Mouse (Mus musculus) B cell, adult 2 months (primary cell): ENCODE measurements around the gene Mt1.

Experiments used
- DNase-seq, 2 experiments: peaks; one replicate each; pipeline ENCODE4 v3.0.0; 2022

The Mt1 gene

DNA sequence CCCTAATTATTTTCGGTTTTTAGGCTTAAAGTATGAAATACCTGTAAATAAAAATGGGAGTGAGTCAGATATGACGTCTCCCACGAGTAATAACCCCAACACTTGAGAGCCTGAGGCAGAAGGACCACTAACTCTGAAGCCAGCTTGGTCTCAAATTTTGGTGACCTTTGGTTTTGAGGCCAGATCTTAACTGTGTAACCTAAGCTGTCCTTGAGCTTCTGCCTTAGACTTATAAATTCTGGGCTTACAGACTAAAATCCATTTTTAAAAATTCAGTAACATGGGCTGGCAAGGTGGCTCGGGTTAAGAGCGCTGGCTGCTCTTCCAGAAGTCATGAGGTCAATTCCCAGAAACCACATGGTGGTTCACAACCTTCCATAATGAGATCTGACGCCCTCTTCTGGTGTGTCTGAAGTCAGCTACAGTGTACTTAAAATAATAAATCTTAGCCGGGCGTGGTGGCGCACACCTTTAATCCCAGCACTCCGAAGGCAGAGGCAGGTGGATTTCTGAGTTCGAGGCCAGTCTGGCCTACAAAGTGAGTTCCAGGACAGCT, 5.0 kb upstream of the Mt1 start:
- no peak for DNase-seq

DNA sequence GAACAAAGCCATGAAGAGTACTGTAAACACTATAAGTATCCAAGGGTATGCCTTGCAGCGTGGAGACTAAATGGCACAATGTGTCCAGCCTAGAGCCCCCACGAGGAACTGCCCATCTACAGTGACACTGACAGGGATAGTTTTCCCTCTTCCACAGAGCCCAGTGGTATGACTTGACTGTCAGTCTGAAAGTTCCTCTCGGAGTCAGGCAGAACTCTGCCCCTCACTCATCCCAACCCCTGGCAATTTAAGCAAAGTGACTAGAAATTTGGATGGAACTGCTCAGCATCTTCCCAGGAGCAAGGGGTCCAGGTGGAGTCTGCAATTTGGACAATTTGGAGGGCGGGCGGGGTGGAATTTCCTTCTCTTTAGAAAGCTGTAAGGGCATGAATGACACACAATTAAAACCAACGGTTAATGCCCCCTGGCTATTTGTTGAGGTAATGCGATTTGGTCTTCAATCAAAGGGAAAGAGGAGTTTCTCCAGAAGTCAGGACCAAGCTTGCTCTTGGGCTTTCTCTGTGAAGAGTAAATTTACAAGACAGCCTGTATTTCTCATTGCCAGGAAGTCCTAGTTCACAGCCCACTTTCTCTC, 4.2 kb upstream of the Mt1 start:
- no peak for DNase-seq

DNA sequence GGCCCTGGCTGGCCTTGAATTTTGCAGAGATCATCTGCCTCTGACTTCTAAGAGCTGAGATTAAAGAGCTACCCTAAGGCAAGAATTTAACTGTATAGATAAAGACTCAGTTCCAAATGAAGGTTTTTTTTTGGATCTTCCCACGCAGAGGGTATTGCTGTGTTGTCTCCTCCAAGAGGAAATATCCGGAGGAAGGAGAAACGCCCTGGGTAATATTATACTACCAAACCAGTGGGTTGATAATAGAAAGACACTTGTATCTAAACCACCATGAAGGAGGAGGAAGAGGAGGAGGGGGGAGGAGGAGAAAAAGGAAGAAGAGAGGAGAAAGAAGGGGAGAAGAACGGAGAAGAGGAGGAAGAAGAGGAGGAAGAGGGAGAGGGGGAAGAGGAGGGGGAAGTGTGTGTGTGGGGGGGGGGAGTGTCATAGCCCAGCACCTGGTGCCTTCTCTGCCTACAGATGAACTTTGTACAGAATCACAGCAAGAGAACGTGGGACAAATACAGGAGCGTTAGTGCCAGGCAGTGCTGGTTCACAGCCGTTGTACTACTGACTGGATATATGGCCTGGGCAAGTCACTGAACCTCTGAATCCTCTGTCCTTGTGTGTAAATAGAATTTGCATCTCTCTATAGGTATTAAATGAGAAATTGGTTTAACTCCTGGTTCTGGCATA, 1.0 kb upstream of the Mt1 start:
- DNase-seq, result no peak

DNA sequence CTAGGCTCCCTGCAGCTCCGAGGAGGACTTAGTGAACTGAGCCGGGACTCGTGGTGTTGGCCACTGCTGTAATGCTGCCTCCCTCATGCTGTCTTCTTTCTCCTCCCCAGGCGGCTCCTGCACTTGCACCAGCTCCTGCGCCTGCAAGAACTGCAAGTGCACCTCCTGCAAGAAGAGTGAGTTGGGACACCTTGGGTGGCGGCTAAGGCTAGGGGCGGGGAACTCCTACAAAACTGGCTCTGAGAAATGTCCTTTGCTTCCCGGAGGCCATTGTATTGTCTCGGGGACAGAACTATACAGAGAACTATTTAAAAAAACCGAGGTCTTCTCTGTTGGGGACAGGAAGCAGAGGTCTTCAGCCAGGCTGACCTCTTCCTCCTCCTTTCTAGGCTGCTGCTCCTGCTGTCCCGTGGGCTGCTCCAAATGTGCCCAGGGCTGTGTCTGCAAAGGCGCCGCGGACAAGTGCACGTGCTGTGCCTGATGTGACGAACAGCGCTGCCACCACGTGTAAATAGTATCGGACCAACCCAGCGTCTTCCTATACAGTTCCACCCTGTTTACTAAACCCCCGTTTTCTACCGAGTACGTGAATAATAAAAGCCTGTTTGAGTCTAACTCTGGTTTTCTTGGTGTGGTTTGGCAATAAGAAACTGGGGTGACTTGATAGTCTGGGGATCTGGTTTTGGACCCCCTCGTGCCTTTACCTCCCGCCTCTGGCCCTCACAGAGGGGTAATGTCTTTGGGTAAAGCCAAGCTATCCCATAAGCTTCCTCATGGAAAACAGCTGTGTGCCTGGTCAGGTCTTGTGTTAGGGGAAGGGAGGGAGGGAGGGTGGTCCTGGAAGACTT, 1.1 kb downstream of the Mt1 start:
- DNase-seq, result peak in 1 of 2 experiments; percentile 13

DNA sequence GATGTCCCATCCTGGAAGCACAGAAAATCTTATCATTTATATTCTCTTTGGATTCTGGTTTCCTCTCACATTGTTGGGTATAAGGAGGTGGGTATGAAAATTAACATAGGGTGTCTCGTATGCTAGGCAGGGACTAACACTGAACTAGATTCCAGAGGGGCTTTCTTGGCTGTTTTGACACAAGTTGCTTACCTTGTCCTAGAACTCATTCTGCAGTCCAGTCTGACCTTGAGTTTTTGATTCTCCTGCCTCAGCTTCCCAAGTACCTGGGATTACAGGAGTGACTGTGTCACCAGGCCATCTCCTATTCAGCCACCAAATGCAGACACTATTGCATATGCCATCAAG, 1.7 kb downstream of the Mt1 start:
- no peak for DNase-seq

DNA sequence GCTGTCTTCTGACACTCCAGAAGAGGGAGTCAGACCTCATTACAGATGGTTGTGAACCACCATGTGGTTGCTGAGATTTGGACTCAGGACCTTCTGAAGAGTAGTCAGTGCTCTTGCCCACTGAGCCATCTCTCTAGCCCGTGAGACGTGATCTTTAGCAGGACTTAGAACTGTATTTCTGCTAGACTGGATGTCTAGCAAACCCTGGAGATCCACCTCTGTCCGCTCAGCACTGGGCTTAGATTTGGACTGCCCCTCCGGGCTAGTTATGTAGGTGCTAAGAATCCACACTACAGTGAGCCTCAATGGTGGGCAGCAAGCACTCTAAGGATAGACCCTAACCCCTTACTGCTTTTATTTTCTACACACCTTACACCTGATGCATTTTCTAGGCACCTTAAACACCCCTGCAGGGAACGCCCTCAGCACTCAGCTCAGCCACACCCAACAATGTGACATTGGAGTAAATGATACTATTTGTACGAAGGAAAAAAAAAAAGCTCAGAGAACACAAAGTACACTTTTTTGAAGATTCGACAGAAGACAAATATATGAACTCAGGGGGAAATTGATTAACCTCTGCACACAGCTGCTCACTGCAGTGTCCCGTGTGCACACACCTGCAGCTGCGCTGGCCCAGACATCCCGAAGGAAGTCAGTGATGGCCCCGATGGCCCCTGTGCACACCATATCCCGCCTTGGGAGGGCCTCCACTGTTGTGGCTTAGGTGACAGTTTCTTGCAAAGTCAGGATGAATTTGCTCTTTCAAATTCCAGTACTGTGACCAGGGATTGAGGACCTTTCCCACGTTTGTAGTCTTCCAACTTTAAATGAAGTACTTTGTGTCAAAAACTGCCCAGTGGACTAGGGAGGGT, 3.4 kb downstream of the Mt1 start:
- no peak for DNase-seq

DNA sequence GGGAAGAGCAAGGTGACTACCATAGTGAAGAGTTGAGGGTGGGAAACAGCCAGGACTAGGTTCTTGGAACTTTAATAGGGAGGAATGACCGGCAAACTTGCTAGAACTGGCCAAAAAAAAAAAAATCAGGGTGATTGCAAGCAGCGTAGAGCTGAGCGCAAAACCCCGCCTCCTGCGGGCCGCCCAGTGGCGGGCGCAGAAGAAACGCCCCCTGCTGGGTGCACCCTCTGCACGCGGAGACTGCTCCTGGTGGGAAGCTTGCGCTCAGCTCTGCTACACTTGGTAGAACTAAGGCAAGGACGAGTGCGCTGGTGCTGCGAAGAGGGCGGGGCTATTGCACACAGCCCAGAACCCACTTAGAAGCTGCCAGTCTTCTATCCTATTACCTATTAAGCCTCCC, 4.2 kb downstream of the Mt1 start:
- peak; percentile 77 for DNase-seq

DNA sequence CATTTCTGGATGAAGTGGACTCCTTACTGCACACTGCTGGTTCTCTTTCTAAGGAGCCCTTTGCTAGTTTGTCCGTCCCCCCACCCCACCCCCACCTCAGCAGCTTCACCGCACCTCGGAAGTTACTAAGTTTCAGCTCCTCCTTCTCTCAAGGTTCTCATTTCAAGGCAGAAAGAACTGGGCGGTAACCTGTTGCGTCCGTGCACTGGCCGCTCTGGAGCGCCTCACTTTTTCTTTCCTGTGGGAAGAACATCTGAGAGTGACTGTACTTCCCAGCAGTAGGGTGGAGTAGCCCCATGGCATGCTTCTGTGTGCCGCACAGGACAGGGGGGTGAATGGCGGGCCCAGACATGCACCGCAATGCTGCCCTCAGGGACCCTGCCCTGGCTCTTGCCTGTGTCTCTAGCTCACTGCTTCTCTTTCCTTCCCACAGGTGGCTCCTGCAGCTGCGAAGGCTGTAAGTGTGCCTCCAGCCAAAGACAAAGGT, 5.5 kb downstream of the Mt1 start:
- DNase-seq, result no peak

DNA sequence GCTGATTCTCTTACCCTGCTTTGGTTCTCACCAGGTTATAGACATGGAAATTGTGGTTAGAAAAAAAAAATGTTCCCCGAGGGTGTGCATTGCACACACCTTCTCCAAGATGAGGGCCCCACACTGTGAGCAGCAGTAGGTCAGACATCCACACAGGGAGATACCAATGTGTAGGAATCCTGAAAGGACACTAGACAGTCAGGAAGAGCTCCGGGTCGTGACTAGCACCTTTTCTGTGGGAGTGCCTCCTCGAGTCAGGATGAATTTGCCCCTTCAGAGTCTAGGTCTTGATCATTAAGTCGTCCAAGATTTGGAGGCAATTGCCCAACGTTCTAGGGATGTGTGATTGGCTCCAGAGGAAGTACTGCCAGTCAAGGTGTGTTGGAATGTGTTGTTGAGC, 6.9 kb downstream of the Mt1 start:
- no peak for DNase-seq

DNA sequence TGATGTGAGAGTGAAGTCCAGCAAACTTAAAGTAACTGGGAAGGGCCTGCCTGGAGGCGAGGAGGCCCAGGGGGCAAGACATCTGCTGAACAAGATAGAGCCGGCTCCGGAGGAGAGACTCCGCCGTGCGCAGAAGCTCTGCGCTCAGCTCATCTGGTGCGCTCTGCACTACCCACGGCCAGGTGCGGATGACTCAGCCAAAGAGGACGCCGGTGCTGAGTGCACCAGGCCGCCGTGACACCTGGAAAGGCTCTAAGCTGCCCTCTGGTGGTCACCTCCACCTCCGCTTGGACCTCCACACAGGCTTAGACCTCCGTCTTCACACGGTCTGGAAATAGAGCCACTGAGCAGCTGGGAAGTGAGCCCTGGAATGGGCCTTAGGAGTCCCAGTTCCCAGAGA, 7.7 kb downstream of the Mt1 start:
- DNase-seq, result peak; percentile 80 to 81

DNA sequence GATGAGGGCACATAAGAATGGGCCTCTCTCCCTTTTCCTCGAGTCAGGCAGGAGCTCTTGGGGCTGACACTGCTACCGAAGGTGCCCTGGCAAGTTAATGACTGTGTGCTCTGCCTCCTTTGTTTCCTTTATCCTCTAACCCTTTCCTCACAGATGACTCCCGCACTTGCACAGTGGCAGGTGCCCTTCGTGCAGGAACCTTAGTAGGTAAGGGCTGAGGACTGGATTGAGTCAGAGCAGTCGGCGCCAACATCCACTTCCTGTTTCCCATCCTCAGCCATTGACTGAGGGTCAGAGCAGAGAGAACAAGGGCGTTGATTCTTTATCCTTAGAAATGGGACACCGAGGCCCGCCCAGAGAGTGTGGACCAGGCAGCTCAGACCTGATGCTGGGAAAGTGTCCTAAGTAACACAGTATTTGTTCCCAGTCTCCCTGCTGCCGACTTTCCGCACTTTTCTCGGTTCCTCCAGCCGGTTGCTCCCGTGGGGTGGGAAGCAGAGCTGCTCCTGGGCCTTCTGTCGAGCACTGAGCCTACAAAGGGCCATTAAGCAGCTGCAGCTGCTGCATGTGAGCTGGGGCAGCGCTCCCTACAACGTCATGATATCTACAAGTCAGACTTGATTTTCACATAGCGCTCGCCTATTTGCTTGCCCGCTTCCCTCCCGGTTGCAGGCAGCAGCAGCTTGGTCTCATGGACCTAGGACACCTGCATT, 8.6 kb downstream of the Mt1 start:
- DNase-seq, result peak in 1 of 2 experiments; percentile 15

DNA sequence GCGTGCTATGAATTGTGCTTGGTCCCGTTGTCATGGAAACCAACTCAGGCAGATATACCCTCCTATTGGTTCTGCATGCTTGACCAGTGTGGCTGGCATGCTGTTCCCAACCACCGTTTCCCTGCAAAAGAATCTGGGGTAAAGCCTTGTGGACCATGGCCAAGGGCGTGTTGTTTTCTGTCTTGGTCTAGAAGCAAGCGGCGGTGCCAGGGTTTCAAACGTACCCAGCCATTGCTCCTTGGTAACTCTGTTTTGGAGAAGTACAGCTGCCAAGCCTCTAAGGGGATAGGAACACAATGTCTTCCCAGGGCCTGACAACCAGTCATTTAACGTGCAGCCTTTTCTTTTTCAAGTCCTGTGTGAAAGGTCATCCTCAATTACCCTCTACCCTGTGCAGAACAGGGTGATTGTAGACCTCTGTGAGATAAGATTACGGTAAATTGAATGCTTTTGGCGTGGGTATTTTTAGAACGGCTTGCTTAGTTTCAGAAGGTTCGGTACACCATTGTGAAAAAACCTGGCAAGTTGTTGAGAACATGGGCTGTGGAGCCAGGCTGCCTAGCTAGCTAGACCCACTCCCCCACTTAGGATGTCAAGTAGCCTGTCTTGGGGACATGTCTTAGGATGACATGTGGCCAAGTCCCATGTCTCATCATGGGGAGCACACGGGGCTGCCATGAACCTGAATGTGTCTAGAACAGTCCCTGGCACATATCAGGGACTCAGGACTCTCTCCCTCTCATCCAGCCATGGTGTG, 10.6 kb downstream of the Mt1 start:
- DNase-seq, result no peak

DNA sequence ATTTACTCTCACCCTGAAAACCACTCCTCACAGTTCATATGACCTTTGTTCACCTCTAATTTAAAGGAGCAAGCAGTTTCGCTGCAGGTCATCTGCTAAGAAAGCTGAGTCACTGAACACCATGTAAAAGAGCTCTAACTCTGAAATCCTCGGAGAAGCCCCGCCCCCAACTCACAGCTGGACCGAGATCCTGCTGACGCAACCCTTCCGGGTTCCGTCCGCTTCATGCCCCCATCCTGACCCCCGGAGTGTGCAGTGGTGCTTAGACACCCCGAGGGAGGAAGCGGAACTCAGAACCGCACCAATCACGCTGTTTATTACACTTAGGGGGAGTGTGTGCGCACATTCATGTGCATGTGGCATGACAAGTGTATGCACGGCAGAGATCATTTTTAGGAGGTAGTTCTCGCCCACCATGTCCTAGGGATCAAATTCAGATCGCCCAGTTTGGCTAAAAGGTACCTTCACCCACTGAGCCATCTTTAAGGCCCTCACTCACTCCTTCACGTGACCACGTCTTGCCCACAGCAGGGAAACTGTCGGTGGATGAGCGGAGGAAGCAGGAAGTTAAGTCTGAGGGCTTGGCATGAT, 12.3 kb downstream of the Mt1 start:
- DNase-seq, result peak; percentile 88 to 91

DNA sequence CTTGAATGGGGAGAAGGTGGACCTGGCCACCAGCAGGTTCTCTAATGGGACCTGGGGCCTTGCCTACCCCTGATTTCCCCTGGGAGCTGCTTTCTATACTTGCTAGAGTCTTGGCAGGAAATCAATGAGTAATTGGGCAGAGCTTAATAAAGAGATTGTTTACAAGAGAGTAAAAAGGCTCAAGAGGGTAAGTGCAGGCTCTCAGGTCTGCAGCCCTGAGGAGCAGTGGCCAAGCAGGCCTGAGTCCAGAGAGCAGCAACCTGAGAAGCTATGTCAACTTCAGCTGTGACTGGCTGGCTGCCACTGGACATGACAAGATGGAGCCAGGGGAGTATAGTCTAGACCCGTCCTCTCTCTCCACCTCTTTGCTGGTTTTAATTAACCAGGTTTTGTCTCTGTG, 14.0 kb downstream of the Mt1 start:
- DNase-seq, result no peak

DNA sequence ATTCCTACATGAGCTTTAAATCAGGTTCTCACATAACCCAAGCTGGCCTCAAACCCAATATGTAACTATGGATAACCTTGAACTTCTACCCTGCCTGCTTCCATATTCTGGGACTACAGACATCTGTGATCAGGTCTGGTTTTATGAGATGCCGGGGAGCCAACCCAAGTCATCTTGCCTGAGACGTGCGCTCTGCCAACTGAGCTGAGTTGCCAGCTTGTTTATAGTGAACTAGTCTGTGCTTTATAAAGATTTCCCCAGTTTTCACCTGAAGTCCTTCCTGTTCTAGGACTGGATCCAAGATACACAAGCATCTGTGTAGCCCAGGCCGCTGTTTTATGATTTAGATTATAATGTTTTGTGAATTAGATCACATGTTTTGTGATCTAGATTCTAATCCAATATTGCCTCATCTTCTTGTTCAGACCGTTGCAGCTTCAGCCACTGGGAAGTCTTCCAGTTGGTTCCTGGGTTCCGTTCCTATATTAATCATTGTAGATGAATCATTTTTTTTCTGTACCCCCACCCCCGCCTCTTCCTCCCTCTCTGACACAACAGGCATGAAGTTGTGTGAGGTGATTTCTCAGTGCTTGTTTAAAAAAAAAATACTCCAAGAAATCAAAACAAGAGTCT, 15.8 kb downstream of the Mt1 start:
- no peak for DNase-seq

DNA sequence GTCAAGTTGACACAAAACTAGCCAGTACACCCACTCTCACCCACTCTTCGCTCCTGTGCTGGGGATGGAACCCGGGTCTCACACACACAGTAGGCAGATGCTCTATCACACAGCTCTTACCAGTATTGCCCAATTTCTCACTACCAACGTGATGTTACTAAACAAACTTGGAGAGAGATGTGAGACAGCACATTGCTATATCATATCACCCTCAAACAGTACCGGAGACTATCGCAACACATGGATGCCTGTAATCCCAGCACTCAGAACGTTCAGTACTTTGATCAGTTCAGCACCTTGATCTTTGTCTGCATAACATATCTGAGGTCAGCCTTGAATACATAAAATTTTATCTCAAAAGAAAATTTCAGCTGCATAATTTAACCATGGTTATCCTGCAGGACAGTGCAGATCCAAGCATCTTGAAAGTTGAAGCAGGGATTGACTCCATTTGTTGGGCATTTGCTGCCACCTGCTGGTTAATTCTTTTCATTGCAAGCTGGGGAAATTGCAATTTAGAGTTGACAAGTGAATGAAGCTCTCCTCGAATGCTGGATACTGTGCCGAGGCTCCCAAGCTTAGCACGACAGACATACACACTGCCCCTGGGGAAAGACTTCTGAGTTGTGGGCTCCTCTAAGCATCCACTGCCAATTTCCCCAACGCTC, 20.5 kb downstream of the Mt1 start:
- peak; percentile 71 to 73 for DNase-seq

DNA sequence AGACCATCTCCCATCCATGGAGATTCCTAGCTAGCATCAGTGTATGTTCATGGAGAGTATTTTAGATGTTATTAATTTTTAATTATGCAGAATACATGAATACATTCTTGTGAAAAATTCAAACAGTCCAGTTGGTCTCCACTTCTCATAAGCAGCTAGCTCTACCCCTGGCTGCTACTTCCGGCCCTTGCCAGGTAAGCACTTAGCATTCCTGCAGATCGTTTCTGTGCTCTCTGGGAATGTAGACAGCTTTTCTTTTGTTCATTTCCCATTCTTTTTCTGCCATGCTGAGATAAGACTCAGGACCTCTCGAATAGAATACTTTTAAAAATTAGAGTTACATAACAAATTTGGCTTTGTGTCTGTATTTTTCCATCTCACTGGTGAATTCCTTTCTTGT, 25.2 kb downstream of the Mt1 start:
- DNase-seq, result no peak

DNA sequence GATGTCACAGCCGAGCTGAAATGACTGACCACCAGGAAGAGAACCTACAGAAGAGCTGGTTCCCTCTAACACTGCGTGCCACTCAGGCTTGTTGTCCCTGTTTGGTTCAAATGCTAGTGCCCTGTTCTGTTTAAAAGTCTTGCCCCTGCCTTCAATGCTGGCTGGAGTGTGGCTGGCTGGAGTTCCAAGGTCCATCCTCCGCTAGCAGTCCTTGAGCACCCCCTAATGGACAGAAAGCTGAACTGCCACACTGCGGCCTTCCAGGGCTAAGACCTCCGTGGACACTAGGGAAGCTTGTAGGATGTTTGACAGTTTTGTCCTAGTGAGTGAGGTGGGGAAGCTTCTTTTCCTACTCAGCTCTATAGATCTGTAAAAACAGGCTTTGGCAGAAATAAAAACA, 26.9 kb downstream of the Mt1 start:
- DNase-seq, result peak; percentile 69 to 70

DNA sequence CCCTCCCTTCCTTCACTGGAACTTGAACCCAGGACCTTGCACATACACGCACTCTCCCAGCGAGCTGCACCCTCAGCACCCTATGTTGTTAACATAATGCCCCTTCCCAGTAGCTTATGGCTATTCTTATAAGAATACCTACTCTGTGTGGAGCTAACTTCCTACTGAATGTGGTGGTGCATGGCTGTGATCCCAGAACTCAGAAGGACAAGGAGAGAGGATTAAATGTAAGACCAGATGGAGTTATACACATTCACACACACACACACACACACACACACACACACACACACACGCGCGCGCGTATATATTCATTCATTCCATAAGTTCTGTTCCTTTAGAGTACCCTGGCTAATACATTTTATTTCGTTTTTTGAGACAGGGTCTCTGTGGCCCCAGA, 27.4 kb downstream of the Mt1 start:
- DNase-seq, result no peak

DNA sequence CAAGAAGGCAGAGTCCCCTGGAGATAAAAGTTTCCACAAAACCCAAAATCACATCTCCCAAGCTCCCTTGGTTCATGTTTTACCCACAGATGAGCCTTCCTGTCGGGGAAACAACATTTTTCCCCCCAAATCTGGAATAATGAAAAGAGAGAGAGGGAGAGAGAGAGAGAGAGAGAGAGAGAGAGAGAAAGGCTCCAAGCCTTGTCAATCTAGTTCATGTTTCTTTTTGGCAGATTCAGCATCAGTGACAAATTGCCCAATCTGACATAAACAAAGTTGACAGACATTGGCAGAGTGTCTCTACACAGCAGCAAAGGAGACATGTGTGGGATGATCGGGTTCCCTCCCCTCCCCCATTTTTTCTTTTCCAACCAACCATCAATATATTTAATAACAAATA, 28.6 kb downstream of the Mt1 start:
- no peak for DNase-seq
